Mouse (Mus musculus): ENCODE results near the gene Rilp.

DNA sequence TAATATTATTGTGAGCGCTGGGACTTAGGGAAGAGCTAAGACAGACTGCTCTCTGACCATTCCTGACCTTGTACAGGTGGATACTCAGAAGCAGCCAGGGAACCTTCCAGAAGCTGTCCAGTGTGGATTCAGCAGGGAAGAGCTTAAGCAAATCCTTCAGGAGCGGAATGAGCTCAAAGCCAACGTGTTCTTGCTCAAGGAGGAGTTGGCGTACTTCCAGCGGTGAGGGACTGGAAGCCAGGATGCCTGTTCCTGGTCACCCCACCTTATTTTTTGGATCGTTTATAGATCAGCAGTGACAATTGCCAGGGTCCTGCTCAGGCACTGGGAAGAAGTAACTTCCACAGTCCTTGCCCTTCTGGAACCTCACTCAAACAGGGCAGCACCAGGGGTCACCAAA, 1.3 kb downstream of the Rilp start:
- TF ChIP-seq CTCF (IDR thresholded peaks at IDR 0.05; ENCODE audit: low read depth, low read length) = no peak
- no peak for TF ChIP-seq GATA1 (IDR thresholded peaks at IDR 0.05; ENCODE audit: borderline replicate concordance, low read length)
- no peak for TF ChIP-seq POLR2AphosphoS5 (IDR thresholded peaks at IDR 0.05; ENCODE audit: insufficient replicate concordance, low read depth, low read length)
- TF ChIP-seq TAL1 (conservative IDR thresholded peaks at IDR 0.05; ENCODE audit: low read depth, low read length) = no peak
- no peak for TF ChIP-seq GATA2 (IDR thresholded peaks at IDR 0.05; ENCODE audit: borderline replicate concordance, low read depth, low read length)

Measured in G1E (cell line).